Mouse (Mus musculus) inflammation-experienced regulatory T-cells, adult 6 months (primary cell): ENCODE data around the gene Zbtb38. TPM values are rescaled to one million over a fixed set of nuclear protein-coding genes. Genes with fewer than 3 reads are reported as not detected.

Experiments
- ATAC-seq: one replicate; pipeline ENCODE4 v1.8.0; 2017
- polyA plus RNA-seq, 3 experiments: library from polyadenylated mRNA; unstranded; fragments of 100-300 nt; shearing (Covaris generic); gene quantifications; one replicate each; pipeline ENCODE4 v1.2.1; 2017

Zbtb38 gene
- polyA plus RNA-seq, 3 experiments from 2014 or later, result 53.9 to 73.9 (median 69.4) TPM

DNA sequence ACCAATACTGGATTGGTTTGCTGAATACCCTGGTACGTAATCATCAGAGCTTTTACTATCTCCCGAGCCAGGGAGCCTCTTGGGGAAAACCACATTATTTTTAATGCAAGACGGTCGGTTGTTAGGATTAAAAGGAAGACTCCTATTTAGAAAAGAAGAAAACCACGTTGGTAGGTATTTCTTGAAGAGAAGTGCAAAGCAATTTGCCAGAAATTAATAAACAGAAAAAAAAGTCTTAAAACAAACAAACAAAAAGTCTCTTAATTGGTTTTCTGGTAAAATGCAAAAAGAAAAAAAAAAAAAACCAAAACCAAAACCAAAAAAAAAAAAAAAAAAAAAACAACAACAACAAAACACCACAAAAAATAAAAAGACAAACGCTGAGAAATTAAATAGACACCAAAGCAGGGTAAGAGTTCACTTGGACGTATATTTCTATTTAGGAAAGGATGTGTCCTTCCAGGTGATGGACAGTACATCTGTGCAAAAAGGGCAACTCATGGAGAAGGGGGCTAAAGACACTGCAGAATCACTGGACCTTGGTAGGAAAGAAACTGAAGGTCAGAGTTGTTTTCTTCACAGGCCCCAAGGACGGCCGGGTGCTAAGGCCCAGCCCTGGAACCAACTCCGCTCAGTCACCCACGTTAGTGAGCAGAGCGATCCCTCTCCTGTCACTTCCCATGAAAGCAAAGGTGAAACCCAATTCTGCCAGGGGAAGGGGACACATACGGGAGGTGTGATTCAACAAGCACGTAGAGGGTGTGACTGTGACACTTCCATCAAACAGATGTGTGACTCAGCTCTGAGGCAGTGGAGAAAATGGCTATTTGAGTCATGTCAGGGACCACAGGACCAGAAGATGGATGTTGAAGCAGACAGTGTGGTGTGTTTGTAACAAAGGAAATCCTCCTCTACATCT lies 38.9 kb downstream of the Zbtb38 start:
- ATAC-seq, result peak; percentile 25

DNA sequence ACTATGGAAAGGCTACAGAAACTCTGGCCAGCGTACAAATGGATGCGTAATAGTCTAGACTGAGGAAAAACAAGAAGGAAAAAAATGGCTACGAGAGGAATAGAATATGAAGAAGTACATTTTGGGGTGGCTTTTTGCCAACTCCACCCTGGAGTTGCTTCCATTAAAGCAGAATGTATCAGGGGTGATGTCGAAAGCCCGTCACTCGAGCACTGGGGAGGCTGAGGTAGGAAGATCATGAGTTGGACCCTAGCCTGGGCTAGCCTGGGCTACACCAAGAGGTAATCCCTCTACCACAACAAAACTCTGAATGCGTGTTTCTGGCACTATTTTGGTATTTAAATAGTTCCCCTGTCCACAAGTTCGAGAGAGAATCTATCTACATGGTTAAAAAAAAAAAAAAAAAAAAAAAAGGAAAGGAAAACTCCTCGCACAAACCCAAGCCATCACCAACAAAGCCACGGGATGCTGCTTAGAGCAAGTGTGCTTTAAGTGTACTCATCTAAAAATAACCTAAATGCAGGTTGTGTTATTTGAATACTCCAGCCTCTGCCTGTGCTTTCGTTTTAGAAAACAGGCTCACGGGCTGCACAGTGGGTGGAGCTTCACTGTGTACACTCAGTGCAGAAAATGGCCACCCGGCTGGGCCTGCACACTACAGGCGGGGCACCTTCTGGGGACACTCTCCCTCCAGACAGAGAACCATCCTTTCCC lies 39.7 kb downstream of the Zbtb38 start:
- peak; percentile 96 for ATAC-seq

DNA sequence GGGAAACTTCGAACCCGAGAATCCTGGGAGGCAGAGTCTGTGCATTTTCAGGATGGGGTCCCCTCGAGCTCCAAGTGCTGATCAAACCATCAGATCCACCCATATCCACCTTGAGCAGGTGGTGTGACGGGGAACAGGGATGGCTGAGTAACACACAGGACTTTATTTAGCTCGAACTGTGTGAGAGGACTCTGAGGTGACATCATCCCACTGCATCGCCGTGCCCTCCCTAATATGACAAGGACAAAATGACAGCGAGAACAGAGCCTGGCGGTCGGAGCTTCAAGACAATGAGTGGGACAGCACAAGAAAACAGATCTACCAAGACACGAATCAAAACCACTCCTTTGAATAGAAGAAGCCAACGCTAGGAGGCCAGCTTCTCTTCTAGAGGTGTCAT lies 40.6 kb downstream of the Zbtb38 start:
- no peak for ATAC-seq

DNA sequence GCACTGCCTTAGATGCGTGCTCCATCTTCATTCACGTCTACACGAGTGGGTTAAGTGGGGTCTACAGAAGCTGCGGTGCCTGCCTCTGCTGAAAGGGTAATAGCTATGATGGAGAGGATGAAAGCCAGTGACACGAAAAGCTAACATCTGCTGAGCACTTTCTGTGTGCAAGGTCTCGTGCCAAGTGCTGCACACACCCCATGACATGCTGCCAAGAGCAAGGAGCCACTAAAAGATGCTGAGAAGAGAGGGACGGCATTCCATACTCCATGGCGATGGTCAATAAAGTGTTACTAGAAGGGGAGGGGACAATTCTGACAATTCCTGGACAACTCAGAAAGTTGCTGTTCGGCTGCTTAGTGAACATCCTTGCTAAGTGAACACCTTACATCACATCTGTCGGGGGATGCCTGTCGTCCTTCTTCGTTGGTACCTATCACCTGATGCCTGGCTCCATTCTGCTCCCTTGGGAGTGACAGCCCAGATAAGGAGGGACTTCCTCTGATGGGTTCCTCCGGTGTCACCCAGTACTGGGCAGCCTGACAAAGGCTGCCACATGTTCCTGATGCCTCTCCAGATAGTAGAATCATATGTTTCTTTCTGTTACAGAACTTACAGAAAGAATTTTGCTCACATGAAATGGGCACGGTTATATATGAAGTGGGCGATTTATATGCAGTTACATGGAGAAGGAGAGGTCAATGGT lies 42.2 kb downstream of the Zbtb38 start:
- ATAC-seq, result no peak

DNA sequence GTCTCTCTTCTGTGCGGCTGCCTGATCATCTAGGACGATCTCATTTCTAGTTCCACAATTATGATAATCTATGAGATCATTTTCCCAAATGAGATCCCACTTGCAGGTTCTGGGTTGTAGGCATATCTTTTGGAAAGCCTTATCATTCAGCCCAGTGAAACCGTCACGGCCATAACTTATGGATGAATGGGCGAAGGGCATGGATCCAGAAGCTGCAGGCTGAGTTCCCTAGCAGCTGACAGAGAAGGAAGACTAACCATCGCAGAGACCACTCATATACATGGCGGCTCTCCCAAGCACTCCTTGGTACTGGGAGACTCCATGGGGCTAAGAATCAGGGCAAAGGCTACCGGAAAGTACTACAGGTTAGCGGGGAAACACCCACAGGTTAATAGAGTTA lies 43.7 kb downstream of the Zbtb38 start:
- no peak for ATAC-seq

DNA sequence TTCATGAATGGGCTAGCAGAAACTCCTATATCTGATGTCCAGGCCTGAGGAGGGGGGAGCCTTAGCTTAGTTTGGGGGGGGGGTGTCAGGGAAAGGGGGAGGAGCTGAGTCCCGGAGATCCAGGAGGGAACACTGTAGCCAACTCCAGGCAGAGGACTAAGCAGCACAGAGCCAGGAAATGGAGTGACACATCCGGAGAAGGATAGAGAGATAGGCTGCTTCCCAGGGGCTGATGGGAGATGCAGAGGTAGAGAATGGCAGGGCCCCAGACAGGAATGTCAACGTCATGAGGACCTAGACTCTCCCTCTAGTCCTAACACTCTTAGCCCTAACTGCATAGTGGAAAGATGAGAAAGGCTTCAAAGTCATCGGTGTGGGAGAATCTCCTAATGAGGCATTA lies 44.7 kb downstream of the Zbtb38 start:
- no peak for ATAC-seq

DNA sequence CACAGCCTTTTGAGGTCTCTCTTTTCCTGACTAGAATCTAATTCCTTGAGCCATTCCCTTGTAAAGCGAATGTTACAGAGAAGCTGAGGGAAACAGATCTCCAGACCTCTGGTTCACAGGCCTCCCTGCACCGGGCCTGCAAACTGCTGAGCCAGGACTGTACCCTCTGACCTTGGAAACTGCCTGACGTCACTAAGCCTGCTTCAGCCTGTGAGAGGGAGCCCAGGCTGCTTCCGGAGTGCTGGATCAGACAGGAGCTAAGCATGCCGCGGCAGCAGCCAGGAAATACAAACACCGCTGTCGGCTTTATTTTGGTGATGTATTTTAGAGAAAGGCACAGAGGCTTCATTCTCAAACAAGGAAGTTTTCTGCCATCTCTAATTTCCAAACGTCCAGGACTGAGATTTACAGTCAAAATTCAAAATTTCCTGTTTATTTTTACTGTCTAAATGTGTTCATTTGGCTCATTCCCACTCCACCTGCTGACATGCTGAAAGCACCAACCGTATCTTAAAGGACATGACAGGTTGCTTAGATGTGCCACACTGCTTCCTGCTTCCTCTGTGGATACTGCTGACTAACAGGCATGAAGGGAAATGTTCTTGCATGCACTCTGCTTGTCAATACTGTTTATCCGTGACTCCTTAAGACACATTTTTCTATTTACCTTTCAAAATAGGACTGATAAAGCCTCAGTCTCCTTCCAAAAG lies 46.9 kb downstream of the Zbtb38 start:
- peak; percentile 89 for ATAC-seq

DNA sequence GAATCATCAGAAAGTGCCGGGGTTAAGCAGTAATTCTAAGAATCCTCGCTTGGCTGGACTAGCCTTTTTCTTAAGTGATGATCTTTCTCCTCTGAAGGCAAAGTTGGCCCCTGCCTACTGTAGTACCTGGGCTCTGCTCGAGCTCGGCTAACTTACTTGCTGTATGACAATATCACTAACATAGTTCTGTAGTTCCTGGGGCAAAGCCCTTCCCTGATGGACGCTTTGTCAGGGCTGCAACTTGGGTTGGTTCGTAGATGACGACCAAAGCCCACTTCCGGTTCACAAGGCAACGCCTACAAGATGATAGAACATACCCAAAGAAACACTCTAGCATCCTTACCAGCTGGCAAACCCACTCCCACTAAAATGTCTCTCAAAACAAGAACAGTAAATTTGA lies 47.7 kb downstream of the Zbtb38 start:
- peak; percentile 73 for ATAC-seq

DNA sequence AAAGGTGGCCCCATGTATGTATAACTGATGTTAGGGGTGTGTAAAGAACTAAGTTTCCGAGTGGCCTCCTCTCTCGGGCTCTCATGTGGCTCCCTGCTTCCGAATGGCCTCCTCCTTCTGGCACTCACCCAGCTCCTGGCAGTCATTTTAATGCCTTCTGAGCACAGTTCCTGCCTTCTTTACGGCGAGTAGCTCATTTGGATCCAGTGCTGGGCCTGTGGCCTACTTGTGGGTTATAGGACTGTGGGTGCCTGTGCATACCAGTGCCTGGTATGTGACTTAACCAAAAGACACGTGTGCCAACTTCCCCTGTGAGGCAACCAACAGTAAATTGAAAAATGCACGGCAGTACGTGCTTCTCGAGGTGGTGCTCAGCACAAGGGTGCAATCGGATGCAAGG lies 50.7 kb downstream of the Zbtb38 start:
- no peak for ATAC-seq

DNA sequence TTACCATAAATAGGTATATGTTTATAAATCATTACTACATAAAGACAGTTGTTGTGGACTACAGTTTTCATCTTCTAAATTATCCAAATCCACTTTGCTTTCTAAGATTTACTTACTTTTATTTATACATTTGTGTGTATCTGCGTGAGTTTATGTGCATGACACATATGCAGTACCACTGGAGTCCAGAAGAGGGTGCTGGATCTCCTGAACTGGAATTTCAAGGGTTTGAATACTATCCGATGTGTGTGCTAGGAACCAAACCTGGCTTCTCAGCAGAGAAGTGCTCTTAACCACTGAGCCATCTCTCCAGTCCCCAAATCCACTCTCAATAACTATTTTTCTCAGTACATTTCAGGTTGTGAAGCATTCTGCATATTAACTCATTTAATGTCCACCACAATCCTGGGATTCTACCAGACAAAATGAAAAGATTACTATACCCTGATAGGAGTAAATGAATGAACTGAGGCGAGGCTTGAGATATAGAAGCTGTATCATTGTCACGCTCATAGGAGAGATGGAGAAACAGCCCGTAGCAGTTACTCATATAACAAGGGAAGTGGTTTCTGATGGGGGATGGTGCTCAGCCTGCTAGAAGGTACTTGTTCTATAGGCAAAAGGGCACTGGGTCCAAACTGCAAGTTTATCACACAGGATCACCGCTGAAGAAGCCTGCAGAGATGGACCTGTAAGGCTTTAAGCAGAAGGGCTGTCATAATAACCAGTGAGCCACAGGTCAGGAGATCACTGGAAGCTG lies 53.2 kb downstream of the Zbtb38 start:
- no peak for ATAC-seq

DNA sequence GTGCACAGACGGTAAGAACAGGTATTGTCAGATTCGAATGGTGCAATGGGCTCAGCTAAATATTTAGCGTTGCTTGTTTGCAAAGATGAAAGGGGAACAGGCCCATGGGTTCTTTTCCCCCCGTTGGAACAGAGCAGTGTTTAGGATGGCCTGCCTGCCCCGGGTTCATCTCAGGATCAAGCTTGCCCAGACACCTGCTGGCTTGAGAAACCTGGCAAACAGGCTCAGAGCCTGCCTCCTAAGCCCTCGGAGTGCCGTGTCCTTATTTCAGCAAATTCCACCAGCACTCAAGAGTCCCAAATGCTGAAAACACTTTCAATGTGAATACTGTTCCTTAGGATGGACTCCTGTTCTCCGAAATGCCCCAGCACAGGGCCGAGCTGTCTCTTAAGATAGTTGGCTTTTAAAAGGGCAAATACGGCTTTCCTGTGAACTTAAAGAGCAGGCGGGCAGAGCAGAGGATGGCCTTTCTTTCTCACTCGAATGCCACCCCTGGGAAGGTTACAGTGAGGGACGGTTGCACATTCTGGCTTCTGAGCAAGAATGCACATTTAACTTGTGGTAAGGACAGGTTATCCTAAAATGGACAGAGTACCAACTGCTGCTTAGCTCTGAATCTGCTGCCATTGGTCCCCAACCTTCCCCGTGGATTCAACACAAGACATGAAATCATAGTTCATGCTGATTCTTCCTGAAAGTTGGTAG lies 55.7 kb downstream of the Zbtb38 start:
- no peak for ATAC-seq

DNA sequence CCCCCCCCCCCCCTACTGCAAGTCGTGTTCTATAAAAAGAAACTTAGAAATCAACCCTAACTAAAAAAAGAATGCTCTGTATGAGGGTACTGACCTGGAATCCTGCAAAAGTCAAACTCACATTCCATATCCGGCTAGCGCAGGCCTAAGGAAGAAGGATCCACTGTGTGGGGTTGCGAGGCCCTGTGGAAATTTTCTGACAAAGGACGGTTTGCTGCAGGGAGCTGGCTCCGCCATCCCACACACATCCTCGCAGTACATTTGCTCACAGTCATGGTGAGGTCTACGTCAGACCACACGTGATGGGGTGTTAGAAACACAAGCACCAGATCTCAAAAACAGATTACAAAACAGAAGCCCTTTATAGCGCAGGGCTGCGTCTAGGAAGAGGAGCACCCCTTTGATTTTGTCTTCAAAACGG lies 56.5 kb downstream of the Zbtb38 start:
- ATAC-seq, result peak; percentile 95

DNA sequence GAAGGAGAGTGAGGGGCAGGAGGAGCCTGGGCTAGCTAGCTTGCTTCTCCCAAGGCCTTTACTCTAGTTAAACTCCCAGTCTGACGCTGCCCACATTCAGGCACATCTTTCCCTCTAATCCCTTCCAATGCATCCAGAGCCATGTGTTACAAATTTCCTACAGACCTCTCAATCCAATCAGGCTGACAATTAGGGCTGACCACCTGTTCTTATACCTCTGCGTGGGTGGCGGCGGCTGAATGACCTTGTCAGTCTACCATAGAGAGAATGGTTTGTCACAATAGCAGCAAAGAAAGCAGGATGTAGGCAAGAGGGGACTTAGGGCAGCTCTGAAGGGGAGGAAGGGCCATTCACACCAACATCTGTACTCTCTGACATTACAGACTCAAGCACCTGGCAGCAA lies 62.2 kb downstream of the Zbtb38 start:
- ATAC-seq, result no peak

DNA sequence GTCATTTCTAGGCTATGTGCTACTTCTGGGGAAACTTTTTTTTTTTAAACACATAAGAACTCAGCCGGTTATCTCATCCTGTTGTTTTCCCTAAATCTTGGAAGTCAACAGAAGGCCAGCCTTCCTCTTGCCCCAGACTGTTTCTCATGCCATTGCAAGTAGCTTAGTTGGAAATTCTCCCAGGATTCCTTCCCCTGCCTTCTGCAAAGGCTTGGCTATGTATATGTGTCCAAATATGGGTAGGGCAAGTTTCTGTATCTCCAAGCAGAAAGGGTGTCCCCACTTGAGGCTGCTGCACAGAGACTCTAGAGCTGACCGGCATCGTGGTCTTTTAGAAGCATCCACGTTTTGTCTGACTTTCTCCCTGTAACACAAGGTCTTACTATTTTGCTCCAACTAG lies 63.6 kb downstream of the Zbtb38 start:
- ATAC-seq, result no peak

DNA sequence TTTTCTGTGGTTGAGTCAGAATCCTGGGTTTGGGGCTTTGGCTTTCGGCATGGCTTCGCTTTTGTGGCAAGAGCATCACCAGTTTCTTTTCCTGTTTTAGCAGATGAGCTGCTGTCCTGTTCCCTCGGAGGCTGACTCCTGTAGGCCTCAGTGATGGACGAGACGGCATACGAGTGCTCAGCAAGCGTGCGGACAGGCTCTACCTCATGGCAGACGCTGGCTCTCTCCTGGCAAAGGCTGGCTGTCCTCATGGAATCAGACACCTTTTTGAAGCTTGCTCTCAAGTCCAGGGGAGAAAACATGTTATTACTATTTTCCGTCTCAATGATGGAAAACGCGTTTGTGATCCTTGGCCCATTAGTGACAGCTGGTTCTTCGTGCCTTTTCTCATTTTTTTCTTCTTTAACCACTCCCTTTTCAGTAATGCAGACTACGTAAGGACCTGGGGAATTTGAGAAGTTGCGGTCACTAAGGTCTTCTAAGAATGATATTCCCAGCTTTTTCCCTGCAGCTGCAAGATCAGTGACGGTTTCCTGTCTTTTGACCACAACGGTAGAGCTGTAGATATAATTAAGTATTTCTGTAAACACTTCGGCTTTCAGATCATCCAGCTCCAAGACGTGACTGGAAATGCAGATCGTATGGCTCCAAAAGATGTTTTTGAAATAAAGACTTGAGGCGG lies 64.3 kb downstream of the Zbtb38 start:
- no peak for ATAC-seq

DNA sequence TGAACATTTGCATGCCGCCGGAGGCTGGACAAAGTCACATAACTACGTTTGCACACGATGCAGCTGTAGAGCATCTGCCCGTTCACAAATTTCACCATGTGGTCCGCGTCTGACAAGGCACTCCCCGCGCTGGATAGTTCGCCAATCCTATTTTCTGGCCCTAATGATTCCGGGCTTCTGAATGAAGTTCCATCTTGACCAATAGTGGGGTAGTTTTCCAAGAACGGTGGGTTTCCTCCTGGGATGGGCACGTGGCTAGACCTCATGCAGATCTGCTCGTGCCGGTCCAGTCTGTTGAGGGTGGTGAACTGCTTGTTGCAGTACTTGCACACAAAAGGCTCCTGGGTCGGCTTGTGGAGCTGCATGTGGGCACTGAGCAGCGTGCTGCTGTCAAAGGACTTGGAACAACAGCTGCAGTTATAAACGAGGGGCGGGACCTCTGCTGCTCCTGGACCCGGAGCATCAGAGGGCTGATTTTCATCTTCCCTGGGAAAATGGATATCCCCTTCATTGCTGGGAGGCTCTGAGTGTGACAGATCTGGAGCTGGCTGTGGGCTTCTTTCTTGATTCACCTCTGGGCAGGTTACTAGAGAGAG lies 64.9 kb downstream of the Zbtb38 start:
- ATAC-seq, result no peak

DNA sequence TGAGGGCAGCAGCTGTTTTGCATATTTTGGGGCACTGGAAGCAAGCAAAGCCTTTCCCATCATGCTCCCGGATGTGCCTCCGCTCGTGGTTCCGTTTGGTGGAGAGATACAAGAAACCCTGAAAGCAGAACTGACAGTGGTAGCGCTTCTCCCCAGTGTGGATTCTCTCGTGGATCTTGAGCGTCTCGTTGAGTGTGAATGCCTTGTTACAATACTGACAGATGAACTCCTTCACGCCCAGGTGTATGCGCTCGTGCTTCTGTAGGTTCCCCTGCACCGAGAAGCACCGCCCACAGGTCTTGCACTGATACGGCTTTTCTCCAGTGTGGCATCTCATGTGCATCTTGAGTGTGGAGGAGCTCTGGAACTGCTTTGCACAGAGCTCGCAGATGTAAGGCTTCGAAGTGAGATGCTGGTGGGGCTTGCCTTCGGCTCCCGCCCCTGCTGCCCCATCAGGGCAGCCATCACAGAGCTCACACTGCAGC lies 67.0 kb downstream of the Zbtb38 start:
- ATAC-seq, result no peak

DNA sequence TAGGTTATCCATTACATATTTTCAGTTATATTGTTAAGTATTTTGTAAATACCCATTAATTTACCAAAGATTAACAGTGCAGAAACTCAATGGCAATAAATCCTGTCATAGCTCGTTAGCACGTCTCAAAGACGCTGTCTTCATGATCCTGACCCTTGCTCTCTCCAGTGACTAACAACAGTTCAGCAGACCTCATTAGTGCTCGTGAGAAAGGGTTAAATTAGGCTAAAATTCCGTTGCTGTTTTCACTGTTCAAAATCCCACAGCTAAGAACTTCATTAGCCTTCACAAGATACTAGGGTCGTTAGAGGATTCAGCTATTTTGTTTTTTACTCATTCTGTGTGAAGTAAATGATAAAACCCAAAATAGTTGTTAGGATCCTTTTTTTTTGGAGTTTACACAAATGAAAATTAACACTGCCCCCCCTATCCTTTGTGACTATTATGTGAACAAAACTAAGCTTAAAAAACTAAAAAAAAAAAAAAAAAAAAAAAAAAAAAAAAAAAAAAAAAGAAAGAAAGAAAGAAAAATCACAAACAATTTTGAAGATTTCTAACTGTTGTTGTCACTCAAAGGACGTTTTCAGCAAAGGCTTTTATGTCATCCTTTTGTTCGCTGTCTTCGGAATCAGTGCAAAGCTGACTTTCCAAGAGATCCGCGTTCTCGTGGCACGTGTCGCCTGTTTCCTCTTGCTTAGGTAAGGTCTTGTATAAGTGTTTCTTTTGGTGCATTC lies 67.6 kb downstream of the Zbtb38 start:
- no peak for ATAC-seq

DNA sequence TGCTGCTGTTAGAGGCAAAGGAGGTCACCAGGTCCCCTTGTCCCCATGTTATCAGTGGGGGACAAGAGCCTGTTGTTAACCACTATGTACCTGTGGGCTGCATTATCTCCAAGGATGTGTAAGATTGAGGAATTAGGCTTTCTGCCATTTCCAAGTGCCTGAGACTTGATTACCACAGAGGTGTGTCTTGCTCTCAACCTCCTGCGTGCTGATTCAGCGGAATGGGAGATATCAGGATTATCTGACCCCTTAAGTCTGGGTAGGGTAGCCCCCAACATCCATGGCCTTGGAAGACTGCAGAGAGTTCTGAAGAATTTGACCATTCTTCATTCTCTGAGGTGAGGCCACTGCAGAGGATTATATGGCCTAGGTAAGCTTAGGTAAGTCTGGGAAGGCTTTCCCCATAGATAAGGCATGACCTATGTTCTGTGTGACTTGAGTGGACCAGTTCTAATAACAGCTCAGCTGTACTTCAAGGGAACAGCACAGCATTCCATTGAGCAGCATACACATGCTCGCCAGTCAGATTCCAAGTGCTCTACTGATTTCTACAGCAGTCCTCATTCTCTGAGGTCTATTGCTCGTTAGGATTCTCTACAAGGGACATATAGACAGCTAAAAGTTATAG lies 68.4 kb downstream of the Zbtb38 start:
- no peak for ATAC-seq
